Mouse (Mus musculus) forebrain, embryonic 15.5 days (tissue): ENCODE data around the gene Ampd3. TPM values are rescaled to one million over a fixed set of nuclear protein-coding genes. Genes with fewer than 3 reads are reported as not detected.
A peak's percentile ranks its signal among the peaks of the same experiment; 100 is the strongest.

Source experiments
- ATAC-seq: fragments of 200-750 bp; cut with Nextera tagmentation; replicated peaks from 2 replicates; pipeline ENCODE4 v1.8.0; 2017; ENCODE audit warnings: mild to moderate bottlenecking, moderate TSS enrichment, moderate library complexity
- H3K27ac ChIP-seq: fragments of 300-500 bp; sonication (generic); replicated peaks from 2 replicates; pipeline ENCODE4 v1.5.1; 2015; ENCODE audit warnings: mild to moderate bottlenecking, inconsistent platforms
- H3K27me3 ChIP-seq: fragments of 300-500 bp; sonication (generic); 2 replicates; pipeline ENCODE4 v1.6.1; 2015; ENCODE audit warnings: inconsistent platforms
- H3K36me3 ChIP-seq: fragments of 300-500 bp; sonication (generic); 2 replicates; pipeline ENCODE4 v1.6.1; 2015; ENCODE audit warnings: mild to moderate bottlenecking, inconsistent platforms
- H3K4me1 ChIP-seq: fragments of 300-500 bp; sonication (generic); 2 replicates; pipeline ENCODE4 v1.6.1; 2015; ENCODE audit warnings: inconsistent platforms
- H3K4me2 ChIP-seq: fragments of 300-500 bp; sonication (generic); replicated peaks from 2 replicates; pipeline ENCODE4 v1.6.1; 2015; ENCODE audit warnings: mild to moderate bottlenecking, inconsistent platforms
- H3K4me3 ChIP-seq: fragments of 300-500 bp; sonication (generic); 2 replicates; pipeline ENCODE4 v1.5.1; 2015; ENCODE audit warnings: mild to moderate bottlenecking, inconsistent platforms
- H3K9ac ChIP-seq: fragments of 300-500 bp; sonication (generic); replicated peaks from 2 replicates; pipeline ENCODE4 v1.6.1; 2015; ENCODE audit warnings: mild to moderate bottlenecking, inconsistent platforms
- H3K9me3 ChIP-seq: fragments of 300-500 bp; sonication (generic); 2 replicates; pipeline ENCODE4 v1.6.1; 2016; ENCODE audit warnings: inconsistent platforms
- WGBS: fragments of 180-500 bp; shearing (Covaris S2); methylation state at CpG from one replicate; pipeline ENCODE4 v1.1.7; 2015; ENCODE audit warnings: mixed read lengths; 5-methylcytosine and 5-hydroxymethylcytosine counted together
- polyA plus RNA-seq: library from polyadenylated mRNA; unstranded; fragments of >200 nt; fragmentation: Nextera tagmentation; extraction: Ambion mirVana; gene quantifications from 2 replicates; pipeline ENCODE4 v1.2.1, GENCODE M21; 2015

Ampd3 gene
- polyA plus RNA-seq, 1 experiment from 2014 or later = 4.4 TPM

DNA sequence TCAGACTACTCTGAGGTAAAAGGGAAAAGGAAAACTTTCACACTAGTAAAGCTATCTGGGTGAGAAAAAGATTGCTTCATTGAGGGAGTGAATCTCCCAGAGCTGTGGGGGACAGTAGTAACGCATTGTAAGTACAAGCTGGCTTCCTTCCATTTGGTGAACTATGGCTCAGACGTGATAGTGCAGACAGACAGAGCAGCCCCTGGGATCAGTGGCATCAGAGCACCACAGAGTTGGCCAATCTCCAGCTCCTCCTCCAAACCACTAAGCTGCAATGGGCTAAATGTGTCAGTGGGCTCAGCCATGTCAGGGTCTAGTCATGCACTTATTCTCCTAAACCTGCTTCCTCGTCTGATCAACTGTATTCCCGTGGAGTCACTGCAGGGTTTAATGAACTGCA, 55.6 kb downstream of the Ampd3 start:
- Histone ChIP-seq H3K27me3 (no peaks in the 10 kb centered on the region), H3K4me2 (no peak overlapping the region), H3K36me3 (peaks cover 31% of the 10 kb centered on the region), H3K9ac (no peak overlapping the region), H3K27ac (no peak overlapping the region), H3K4me1 (no peaks in the 10 kb centered on the region), H3K9me3 (no peaks in the 10 kb centered on the region), H3K4me3 (no peak overlapping the region)
- 80% methylated on average over 4 of the region's 4 CpGs for WGBS
- ATAC-seq = no peak

DNA sequence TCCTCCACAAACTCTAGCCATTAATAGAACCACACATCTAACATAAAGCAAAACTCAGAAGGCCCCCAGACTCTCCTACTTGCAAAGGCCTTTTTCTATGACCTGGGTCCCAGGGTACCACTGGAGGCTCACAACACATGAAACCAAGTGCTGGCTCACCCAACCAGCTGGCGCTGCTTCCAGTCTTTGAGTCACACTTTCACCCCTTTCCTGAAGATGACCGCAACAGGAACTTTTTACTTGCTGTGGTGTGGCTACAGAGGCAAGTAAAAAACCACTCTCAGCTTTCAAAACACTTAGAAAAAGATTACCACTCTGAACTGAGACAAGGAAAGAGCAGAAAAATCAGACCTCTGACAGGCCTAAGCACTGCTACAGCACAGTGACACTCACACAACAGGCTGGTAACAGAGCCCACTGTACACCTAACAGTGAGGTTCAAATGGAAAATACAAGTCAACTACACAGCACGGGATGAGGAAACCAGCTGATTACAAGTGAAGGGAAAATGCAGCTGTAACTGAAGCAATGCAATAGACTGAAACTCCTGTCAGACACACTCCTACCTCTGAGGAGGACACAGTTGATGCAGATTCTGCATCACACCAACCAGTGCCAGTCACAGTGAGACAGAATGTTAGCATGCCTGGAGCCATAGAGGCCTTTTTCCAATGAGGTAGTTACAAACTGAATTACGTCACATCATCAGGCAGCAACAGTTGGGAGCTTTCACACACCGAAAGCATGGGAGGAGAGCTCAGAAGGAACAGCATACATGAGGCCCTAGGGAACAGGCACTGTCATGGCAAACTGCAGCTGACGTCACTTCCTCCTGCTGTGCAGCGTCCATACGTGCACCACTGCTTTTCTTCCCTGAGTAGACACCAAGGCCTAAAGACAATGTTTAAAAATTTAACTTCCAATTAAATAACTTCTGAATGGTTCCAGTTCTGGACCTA, 56.3 kb downstream of the Ampd3 start:
- H3K36me3 ChIP-seq = peaks cover 37% of the 10 kb centered on the region
- ATAC-seq = no peak
- no peaks in the 10 kb centered on the region for H3K4me1 ChIP-seq
- H3K9ac ChIP-seq = no peak overlapping the region
- H3K4me3 ChIP-seq = no peak overlapping the region
- WGBS = 88% methylated on average over 8 of the region's 8 CpGs
- H3K4me2 ChIP-seq = no peak overlapping the region
- no peak overlapping the region for H3K27ac ChIP-seq
- H3K27me3 ChIP-seq = no peaks in the 10 kb centered on the region
- no peaks in the 10 kb centered on the region for H3K9me3 ChIP-seq

DNA sequence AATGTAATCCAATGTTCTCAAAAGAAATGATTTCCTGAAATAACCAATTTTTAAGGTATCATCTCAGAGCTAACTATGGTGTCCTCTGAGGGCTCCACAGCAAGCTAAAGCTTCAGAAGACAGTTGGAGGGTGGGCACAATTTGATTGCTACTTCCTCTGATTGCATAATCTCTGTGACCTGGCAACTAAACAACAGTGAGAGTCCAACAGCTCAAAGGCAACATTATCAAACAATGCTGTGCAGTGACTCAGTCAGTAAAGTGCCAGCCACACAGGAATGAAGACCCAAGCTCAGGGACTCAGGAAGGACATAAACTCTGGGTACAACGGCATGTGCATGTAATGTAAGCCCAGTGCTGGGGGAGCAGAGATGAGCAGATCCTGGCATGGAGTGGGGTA, 65.0 kb downstream of the Ampd3 start:
- Histone ChIP-seq H3K4me2 (no peak overlapping the region), H3K36me3 (peaks cover 8% of the 10 kb centered on the region; the same call in 1 of the 2 replicates), H3K4me1 (no peaks in the 10 kb centered on the region), H3K4me3 (no peak overlapping the region), H3K9ac (no peak overlapping the region), H3K27ac (no peak overlapping the region), H3K27me3 (no peaks in the 10 kb centered on the region), H3K9me3 (no peaks in the 10 kb centered on the region)
- WGBS = 83% methylated on average over 1 of the region's 1 CpGs
- ATAC-seq = no peak

DNA sequence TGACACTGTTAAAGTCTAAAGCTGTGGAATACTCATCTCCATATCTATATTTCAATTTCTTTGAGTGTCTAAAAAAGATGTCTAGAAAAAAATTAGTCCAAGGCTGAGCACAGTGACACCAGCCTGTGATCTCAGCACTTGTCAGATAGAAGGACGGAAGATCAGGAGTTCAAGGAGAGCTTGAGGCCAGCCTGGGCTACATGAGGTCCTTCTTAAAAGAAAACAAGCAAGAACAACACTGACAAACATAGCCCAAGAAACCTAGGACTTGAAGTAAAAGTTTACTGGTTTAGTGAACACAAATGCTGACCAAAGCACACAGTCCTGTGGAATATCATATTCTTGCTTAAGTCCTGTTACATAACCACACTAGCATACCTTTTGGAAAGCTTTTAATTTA, 66.0 kb downstream of the Ampd3 start:
- peaks cover 5% of the 10 kb centered on the region; the same call in 1 of the 2 replicates for H3K36me3 ChIP-seq
- no peak overlapping the region for H3K9ac ChIP-seq
- H3K27ac ChIP-seq = no peak overlapping the region
- H3K9me3 ChIP-seq = no peaks in the 10 kb centered on the region
- no peak for ATAC-seq
- no peaks in the 10 kb centered on the region for H3K4me1 ChIP-seq
- 98% methylated on average over 1 of the region's 1 CpGs for WGBS
- no peaks in the 10 kb centered on the region for H3K27me3 ChIP-seq
- H3K4me3 ChIP-seq = no peak overlapping the region
- H3K4me2 ChIP-seq = no peak overlapping the region

DNA sequence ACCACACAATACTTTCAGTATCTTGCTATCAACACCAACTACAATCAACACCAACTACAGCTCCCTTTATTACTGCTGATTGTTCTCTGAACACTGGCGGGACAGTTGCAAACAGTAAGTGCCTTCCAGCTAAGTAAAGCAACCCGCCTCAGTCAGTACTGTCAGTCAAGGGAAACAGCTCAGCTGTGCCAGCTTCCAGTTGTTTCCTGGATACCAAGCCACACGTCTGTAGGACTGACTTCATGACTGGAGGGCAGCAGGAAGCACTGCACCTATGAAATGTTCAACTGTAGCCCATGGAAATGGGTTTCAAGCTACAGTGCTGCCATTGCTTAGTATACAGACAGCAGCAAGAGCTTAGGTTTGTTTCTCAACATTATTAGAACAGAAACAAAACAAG, 66.5 kb downstream of the Ampd3 start:
- Histone ChIP-seq H3K36me3 (no peaks in the 10 kb centered on the region; the same call in 1 of the 2 replicates), H3K27me3 (no peaks in the 10 kb centered on the region), H3K9me3 (no peaks in the 10 kb centered on the region), H3K4me3 (no peak overlapping the region), H3K4me1 (no peaks in the 10 kb centered on the region), H3K9ac (no peak overlapping the region), H3K27ac (no peak overlapping the region), H3K4me2 (no peak overlapping the region)
- ATAC-seq = no peak
- WGBS = 73% methylated on average over 3 of the region's 3 CpGs

DNA sequence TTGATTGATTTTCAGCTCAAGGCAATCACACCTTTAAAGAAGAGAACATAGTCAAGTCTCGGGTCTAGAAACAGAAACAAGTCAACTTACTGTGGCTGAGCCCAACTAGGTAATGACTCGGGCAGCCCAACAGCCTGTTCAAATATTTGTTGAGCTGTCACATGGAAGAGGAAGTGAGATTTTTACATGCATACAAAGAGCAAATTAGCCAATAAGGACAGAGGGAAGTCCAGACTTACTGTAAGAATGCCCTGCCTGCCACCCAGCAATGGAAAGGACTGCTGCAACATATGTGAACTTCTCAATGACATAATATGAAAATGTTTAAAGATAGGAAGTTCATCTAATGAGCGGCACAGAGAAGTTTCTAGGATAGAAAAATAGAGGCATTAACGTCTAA, 72.3 kb downstream of the Ampd3 start:
- Histone ChIP-seq H3K27me3 (no peaks in the 10 kb centered on the region), H3K9ac (no peak overlapping the region), H3K36me3 (no peaks in the 10 kb centered on the region), H3K27ac (no peak overlapping the region), H3K4me1 (peaks cover 6% of the 10 kb centered on the region), H3K4me2 (no peak overlapping the region), H3K9me3 (no peaks in the 10 kb centered on the region), H3K4me3 (no peak overlapping the region)
- WGBS = 84% methylated on average over 4 of the region's 4 CpGs
- no peak for ATAC-seq

DNA sequence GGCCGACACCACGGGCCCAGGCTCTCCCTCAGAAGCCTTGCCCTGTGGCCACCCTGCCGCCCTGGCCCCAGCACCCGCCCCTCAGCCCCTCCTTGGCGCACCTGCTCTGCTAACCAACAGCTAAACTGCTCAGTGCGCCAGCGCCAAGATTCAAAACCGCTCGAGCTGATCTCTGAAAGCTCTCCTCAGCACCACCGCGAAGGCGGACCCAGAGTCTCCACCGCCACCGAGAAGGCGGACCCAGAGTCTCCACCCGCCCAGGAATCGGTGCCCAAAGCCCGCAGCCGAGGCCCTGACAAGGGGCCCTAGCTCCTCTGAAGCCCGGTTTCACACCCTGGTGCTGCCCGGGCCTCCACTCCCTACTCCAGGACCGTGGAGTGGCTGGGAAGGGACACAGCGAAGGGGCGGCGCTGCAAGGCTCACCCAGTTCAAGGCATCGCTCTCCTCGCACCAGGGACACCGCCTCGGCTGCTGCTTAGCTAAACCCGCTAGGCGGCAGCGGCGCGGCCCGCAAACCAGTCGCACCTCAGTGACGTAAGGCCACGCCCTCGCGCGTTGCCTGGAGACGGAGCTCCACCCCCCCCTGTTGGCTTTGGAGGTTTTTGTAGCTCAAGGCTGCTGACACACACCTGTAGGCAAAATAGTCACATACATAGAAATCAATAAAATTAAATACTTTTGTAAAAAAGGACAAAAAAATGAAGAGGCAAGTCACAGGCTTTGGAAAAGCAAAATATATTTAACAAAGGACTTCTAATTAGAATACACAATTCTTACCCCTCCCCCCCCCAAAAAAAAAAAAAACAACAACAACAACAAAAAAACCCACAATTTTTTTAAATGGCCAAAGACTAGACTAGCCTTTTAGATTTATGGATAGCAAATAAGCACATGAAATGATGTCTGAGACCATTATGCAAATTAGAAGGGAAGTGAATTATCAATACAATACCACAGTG, 76.2 kb downstream of the Ampd3 start, which contains the start of gene Rnf141:
Gene Rnf141 (minus strand): TSS at position 542 of the 959 bp plus-strand sequence.
- Histone ChIP-seq H3K4me2 (peak within 1 kb of the TSS; percentile 83), H3K9me3 (no peaks in the 10 kb centered on the region), H3K4me1 (peaks cover 6% of the 10 kb centered on the region), H3K27me3 (no peaks in the 10 kb centered on the region), H3K4me3 (peak within 1 kb of the TSS; percentile 87), H3K9ac (peak within 1 kb of the TSS; percentile 89), H3K36me3 (no peaks in the 10 kb centered on the region), H3K27ac (peak within 1 kb of the TSS; percentile 91)
- WGBS = under 1% methylated on average over 42 of the region's 42 CpGs
- ATAC-seq = peak; percentile 96

DNA sequence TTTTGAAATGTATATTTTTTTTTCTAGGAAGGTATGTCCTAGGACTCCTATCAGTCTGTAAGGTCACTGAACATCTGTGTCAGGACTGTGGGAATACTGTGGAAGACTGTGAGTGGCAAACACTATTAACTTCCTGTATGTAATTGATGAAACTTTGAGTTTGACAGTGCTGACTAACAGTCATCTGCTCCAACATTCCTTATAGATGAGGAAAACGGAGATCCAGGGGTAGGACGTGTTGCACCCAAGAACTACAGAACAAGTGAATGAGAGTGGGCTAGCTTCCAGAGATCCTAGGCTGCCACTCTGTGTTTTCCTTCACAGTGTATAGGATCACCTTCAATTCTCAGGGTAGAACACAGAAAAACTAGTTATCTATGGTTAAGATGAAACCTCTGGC, 79.3 kb downstream of the Ampd3 start:
- no peak overlapping the region for H3K4me3 ChIP-seq
- no peaks in the 10 kb centered on the region for H3K36me3 ChIP-seq
- H3K4me1 ChIP-seq = peaks cover 6% of the 10 kb centered on the region
- H3K9ac ChIP-seq = no peak overlapping the region
- H3K27ac ChIP-seq = no peak overlapping the region
- no peaks in the 10 kb centered on the region for H3K27me3 ChIP-seq
- no peak for ATAC-seq
- WGBS = 91% methylated on average over 2 of the region's 2 CpGs
- H3K4me2 ChIP-seq = no peak overlapping the region
- no peaks in the 10 kb centered on the region for H3K9me3 ChIP-seq

DNA sequence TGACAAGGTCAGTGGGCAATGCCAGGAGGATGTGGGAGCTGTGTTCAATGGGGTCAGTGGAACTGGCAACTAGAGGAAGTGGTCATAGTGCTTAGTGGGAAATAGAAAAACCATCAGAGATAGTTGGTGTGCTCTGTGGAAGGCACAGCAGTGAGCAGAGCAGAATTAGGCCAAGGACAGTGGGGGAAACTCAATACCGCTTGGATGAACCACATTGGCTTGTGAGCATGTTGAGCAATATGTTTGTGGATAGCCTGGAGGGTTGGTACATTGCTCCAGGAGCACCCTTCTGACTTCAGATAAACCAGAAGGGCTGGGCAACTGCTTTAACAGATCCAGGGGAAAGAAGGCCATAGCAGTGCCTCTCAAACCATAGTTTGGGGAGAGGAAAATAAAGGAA, 80.4 kb downstream of the Ampd3 start:
- Histone ChIP-seq H3K4me3 (no peak overlapping the region), H3K9ac (no peak overlapping the region), H3K36me3 (no peaks in the 10 kb centered on the region), H3K4me2 (no peak overlapping the region), H3K27me3 (no peaks in the 10 kb centered on the region), H3K4me1 (peaks cover 4% of the 10 kb centered on the region), H3K9me3 (no peaks in the 10 kb centered on the region), H3K27ac (no peak overlapping the region)
- 90% methylated on average over 1 of the region's 1 CpGs for WGBS
- no peak for ATAC-seq

DNA sequence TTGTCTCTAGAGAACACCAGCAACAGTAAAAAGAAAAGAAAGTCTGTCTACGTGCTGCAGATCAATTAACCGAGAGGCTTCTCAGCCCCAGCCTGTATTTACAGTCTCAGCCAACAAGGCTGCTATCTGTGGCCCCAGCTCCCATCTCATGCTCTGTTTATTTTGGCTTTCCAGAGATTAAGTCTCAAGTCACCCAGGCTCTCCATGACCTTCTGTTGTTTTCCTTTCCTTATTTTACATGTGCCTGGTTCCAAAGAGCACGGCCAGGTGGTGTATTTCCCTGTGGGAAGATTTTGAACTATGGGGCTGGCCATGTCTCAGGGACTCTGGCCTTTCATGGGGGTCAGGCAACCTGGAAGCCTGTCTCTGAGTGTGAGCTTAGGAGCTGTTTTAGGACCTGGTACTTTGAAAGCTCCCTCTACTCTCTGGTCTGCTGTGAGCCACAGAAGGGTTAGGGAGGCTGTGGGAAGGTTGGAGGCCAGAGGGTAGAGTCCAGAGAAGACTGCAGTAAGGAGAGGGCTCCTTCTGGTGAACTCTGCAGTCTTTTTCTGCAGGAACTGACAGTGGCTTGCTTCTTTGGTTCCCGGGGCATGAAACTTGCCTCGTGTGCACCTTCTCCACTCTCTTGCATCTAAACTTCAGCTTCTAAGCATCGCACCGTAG, 83.7 kb downstream of the Ampd3 start:
- Histone ChIP-seq H3K9ac (no peak overlapping the region), H3K9me3 (no peaks in the 10 kb centered on the region), H3K27me3 (no peaks in the 10 kb centered on the region), H3K4me1 (peaks cover 11% of the 10 kb centered on the region; the same call in 1 of the 2 replicates), H3K27ac (no peak overlapping the region), H3K4me2 (no peak overlapping the region), H3K36me3 (no peaks in the 10 kb centered on the region), H3K4me3 (no peak overlapping the region)
- 81% methylated on average over 7 of the region's 7 CpGs for WGBS
- no peak for ATAC-seq

DNA sequence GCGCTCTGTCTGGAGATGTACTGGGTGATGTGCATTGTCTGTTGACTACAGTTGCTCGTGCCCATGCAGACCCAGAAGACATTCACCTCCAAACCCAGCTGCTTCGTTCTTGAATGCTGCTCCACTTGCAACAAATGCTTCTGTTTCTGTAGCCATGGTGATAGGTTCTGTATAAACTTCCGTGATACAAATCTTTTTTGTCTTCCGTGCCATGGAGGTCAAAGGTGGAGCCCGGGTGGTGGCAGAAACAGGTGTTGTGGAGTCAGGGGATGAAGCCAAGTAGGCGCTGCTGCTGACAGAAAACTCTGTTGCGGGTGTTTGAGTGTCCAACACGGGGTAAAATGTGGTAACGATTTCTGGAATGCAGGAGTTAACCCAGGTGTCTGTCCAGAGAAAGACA, 85.6 kb downstream of the Ampd3 start:
- H3K27me3 ChIP-seq = no peaks in the 10 kb centered on the region
- no peak overlapping the region for H3K4me3 ChIP-seq
- 0 out of 2 replicates have a peak overlapping the region, but pooled peaks have one; percentile 1 for H3K27ac ChIP-seq
- H3K4me1 ChIP-seq = peaks cover 11% of the 10 kb centered on the region; the same call in 1 of the 2 replicates
- WGBS = 73% methylated on average over 10 of the region's 10 CpGs
- no peak for ATAC-seq
- no peaks in the 10 kb centered on the region for H3K9me3 ChIP-seq
- no peak overlapping the region for H3K4me2 ChIP-seq
- H3K9ac ChIP-seq = no peak overlapping the region
- H3K36me3 ChIP-seq = no peaks in the 10 kb centered on the region
